Mouse (Mus musculus) heart, adult 2 months (tissue): ENCODE measurements around the gene Hist1h3d.
"Not testable (repeated sequence)": the region's sequence is repeated elsewhere in the genome, so short reads cannot be mapped to it uniquely, and the experiment has no call there.

Experiments used
- CTCF ChIP-seq: fragments of 200-600 bp; IDR thresholded peaks from 2 replicates; pipeline ENCODE4 v1.8.1; 2022; ENCODE audit warnings: antibody characterized with exemption, mild to moderate bottlenecking, moderate library complexity
- EP300 ChIP-seq: fragments of 200-500 bp; IDR thresholded peaks from 2 replicates; pipeline ENCODE4 v1.6.1; 2011; ENCODE audit warnings: low read depth, low read length, control low read depth; ENCODE audit not compliant: insufficient read depth
- POLR2A ChIP-seq: fragments of 200-500 bp; IDR thresholded peaks from 2 replicates; pipeline ENCODE4 v1.6.1; 2011; ENCODE audit warnings: mild to moderate bottlenecking, low read depth, low read length, control low read depth; ENCODE audit not compliant: insufficient read depth

GRCm38 (mm10) chr13:23561883-23562659 is 13.5 kb upstream of the Hist1h3d start, which contains the start of gene Hist1h3e:
- peak; percentile 95 for TF ChIP-seq POLR2A
- TF ChIP-seq CTCF = not testable (repeated sequence)
- TF ChIP-seq EP300 = peak; percentile 75; the same call in 1 of the 2 replicates
